Mouse (Mus musculus) embryonic facial prominence, embryonic 14.5 days (tissue): ENCODE data around the gene Dpp4. TPM values are rescaled to one million over a fixed set of nuclear protein-coding genes. Genes with fewer than 3 reads are reported as not detected.

Source experiments
- ATAC-seq: fragments of 200-750 bp; cut with Nextera tagmentation; 2 replicates; pipeline ENCODE4 v1.8.0; 2017; ENCODE audit warnings: low read depth, moderate number of reproducible peaks, moderate TSS enrichment
- DNase-seq: peaks from one replicate; pipeline ENCODE4 v3.0.0-alpha.2; 2015; ENCODE audit warnings: low spot score
- H3K27ac ChIP-seq: fragments of 300-500 bp; sonication (generic); replicated peaks from 2 replicates; pipeline ENCODE4 v1.5.1; 2014; ENCODE audit warnings: low read depth, mild to moderate bottlenecking, low read length, moderate library complexity
- H3K27me3 ChIP-seq: fragments of 300-500 bp; sonication (generic); replicated peaks from 2 replicates; pipeline ENCODE4 v1.6.1; 2014; ENCODE audit warnings: low read length; ENCODE audit not compliant: control insufficient read depth, insufficient read depth
- H3K36me3 ChIP-seq: fragments of 300-500 bp; sonication (generic); 2 replicates; pipeline ENCODE4 v1.6.1; 2014; ENCODE audit warnings: low read length, mixed read lengths; ENCODE audit not compliant: control insufficient read depth, insufficient read depth
- H3K4me1 ChIP-seq: fragments of 300-500 bp; sonication (generic); 2 replicates; pipeline ENCODE4 v1.6.1; 2014; ENCODE audit warnings: antibody characterized with exemption, low read length; ENCODE audit not compliant: control insufficient read depth, insufficient read depth
- H3K4me2 ChIP-seq: fragments of 300-500 bp; sonication (generic); 2 replicates; pipeline ENCODE4 v1.6.1; 2014; ENCODE audit warnings: low read depth, mild to moderate bottlenecking, low read length, moderate library complexity, mixed read lengths
- H3K4me3 ChIP-seq: fragments of 300-500 bp; sonication (generic); 2 replicates; pipeline ENCODE4 v1.5.1; 2014; ENCODE audit warnings: low read depth, mild to moderate bottlenecking, low read length
- H3K9ac ChIP-seq: fragments of 300-500 bp; sonication (generic); 2 replicates; pipeline ENCODE4 v1.6.1; 2014; ENCODE audit warnings: low read depth, mild to moderate bottlenecking, low read length, moderate library complexity, mixed read lengths
- H3K9me3 ChIP-seq: fragments of 300-500 bp; sonication (generic); 2 replicates; pipeline ENCODE4 v1.6.1; 2016; ENCODE audit warnings: low read length; ENCODE audit not compliant: control insufficient read depth
- WGBS: fragments of 180-500 bp; shearing (Covaris S2); extraction: QIAGEN DNeasy Blood & Tissue Kit; methylation state at CpG from one replicate; pipeline ENCODE4 v1.1.7; 2014; 5-methylcytosine and 5-hydroxymethylcytosine counted together
- polyA plus RNA-seq: library from polyadenylated mRNA; unstranded; fragments of >200 nt; fragmentation: Nextera tagmentation; extraction: Ambion mirVana; gene quantifications from 2 replicates; pipeline ENCODE4 v1.2.1, GENCODE M21; 2014

Dpp4 gene
- polyA plus RNA-seq, 1 experiment from 2014 or later = 9.7 TPM

GRCm38 (mm10) chr2:62449692-62450346 lies 37.8 kb upstream of the Dpp4 start:
- Histone ChIP-seq H3K36me3 (no peaks in the 10 kb centered on the region), H3K4me1 (no peaks in the 10 kb centered on the region), H3K9me3 (no peaks in the 10 kb centered on the region), H3K9ac (no peak overlapping the region), H3K27ac (no peak overlapping the region), H3K27me3 (no peaks in the 10 kb centered on the region), H3K4me2 (no peak overlapping the region), H3K4me3 (no peak overlapping the region)
- WGBS = 78% methylated on average over 5 of the region's 5 CpGs
- DNase-seq (no peak), ATAC-seq (no peak)

GRCm38 (mm10) chr2:62440802-62441544 lies 28.9 kb upstream of the Dpp4 start:
- no peaks in the 10 kb centered on the region for H3K36me3 ChIP-seq
- no peaks in the 10 kb centered on the region for H3K9me3 ChIP-seq
- H3K4me2 ChIP-seq = peak overlapping the region; percentile 18; the same call in 1 of the 2 replicates
- H3K9ac ChIP-seq = no peak overlapping the region
- no peaks in the 10 kb centered on the region for H3K4me1 ChIP-seq
- no peak overlapping the region for H3K27ac ChIP-seq
- WGBS = 72% methylated on average over 13 of the region's 13 CpGs
- H3K27me3 ChIP-seq = no peaks in the 10 kb centered on the region
- ATAC-seq (peak; percentile 44; the same call in 1 of the 2 replicates), DNase-seq (peak; percentile 20)
- H3K4me3 ChIP-seq = no peak overlapping the region

DNA sequence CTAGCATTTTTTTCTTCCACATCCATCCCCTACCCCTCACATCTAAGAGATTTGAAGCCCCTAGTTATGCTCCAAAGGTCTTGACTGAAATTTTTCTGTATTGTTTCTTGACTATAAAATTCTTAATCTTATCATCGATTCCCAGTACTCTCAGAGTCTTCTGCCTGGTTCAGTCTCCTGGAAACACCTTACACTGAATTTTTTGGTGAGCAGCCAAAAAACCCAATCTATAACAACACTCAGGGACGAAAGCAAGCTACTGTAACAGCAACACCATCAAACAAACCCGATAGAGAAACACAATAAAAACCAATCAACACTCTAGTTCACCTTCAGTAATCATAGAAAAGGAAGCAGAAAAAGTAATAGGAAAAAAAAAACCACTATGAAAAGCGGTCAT lies 28.1 kb upstream of the Dpp4 start:
- 81% methylated on average over 4 of the region's 4 CpGs for WGBS
- H3K4me2 ChIP-seq = no peak overlapping the region

GRCm38 (mm10) chr2:62431245-62431795 lies 19.3 kb upstream of the Dpp4 start:
- ATAC-seq = no peak

More for the DNA sequence above, 28.1 kb upstream of the Dpp4 start:
- DNase-seq = no peak
- Histone ChIP-seq H3K4me1 (no peaks in the 10 kb centered on the region), H3K27ac (no peak overlapping the region), H3K36me3 (no peaks in the 10 kb centered on the region), H3K27me3 (no peaks in the 10 kb centered on the region), H3K4me3 (no peak overlapping the region), H3K9ac (no peak overlapping the region), H3K9me3 (no peaks in the 10 kb centered on the region)
- ATAC-seq = no peak

GRCm38 (mm10) chr2:62425941-62426340 lies 13.9 kb upstream of the Dpp4 start:
- no peak for DNase-seq
- H3K4me1 ChIP-seq = no peaks in the 10 kb centered on the region

More at GRCm38 (mm10) chr2:62431245-62431795, 19.3 kb upstream of the Dpp4 start:
- no peaks in the 10 kb centered on the region for H3K9me3 ChIP-seq
- no peak overlapping the region for H3K4me2 ChIP-seq
- H3K4me1 ChIP-seq = no peaks in the 10 kb centered on the region
- no peak overlapping the region for H3K9ac ChIP-seq
- no peak overlapping the region for H3K27ac ChIP-seq
- WGBS = 82% methylated on average over 8 of the region's 8 CpGs
- no peaks in the 10 kb centered on the region for H3K27me3 ChIP-seq
- no peak overlapping the region for H3K4me3 ChIP-seq
- no peaks in the 10 kb centered on the region for H3K36me3 ChIP-seq
- DNase-seq = no peak

DNA sequence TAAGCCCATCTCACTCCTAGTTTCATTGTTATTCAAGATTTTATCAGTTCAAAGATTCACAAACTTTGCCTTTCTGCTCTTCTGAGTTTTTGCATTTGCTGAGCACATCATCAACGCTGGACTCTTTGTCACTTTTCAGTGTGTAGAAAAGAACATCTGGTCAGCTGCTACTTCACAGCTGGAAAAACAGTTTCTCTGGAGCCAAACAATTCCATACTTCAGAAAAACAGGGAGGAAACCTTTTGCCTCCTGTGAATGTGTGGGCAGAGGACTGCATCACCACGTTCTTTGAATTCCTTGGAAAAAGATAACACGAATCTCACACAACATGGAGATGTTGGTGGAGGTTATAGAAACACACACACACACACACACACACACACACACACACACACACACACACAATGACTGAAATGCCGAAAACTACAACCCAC lies 11.3 kb upstream of the Dpp4 start:
- H3K4me3 ChIP-seq = no peak overlapping the region
- H3K4me2 ChIP-seq = no peak overlapping the region
- no peaks in the 10 kb centered on the region for H3K27me3 ChIP-seq
- H3K36me3 ChIP-seq = no peaks in the 10 kb centered on the region
- H3K4me1 ChIP-seq = no peaks in the 10 kb centered on the region
- H3K9ac ChIP-seq = no peak overlapping the region
- no peaks in the 10 kb centered on the region for H3K9me3 ChIP-seq
- DNase-seq = peak; percentile 44
- H3K27ac ChIP-seq = 0 out of 2 replicates have a peak overlapping the region, but pooled peaks have one; percentile 21
- ATAC-seq = no peak
- WGBS = 34% methylated on average over 4 of the region's 4 CpGs

More at GRCm38 (mm10) chr2:62425941-62426340, 13.9 kb upstream of the Dpp4 start:
- WGBS = 88% methylated on average over 3 of the region's 3 CpGs
- H3K4me3 ChIP-seq = no peak overlapping the region
- H3K4me2 ChIP-seq = no peak overlapping the region
- H3K27ac ChIP-seq = no peak overlapping the region
- no peak for ATAC-seq
- no peaks in the 10 kb centered on the region for H3K27me3 ChIP-seq
- H3K9ac ChIP-seq = no peak overlapping the region
- H3K9me3 ChIP-seq = no peaks in the 10 kb centered on the region
- no peaks in the 10 kb centered on the region for H3K36me3 ChIP-seq

DNA sequence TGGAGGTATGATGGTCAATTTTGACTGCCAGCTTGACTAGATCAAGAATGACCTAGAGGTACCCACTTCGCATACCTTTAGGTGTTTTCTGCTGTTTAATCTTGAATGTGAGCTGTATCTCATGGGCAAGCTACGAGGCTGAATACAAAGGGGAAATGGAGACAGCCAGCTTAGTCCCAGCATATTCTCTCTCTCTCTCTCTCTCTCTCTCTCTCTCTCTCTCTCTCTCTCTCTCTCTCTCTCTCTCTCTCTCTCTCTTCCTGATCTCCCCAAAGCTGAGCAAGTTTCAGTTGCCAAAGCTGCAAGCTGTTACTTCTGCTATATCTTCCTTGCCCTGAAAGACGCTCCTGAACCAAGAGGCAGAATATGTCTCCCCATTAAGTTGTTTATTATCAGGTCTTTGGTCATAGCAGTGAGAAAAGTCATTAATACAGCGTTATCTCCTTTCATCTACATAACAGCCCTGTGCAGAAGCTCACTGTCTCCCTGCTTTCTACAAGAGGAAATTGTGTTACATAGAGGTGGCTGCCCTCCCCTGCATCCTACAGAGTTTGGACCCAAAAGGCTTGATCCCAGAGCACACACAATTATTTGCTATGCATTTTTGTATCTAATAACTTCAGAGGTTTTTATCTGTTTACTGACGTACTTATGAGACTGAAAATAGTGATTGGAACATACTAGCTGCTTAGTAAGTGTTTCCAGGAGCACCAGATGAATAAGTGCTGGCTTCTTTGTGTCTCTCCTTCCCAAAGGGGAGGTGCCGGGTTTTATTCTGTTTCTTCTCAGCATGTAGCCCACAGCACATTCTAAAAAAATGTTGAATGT lies 10.7 kb upstream of the Dpp4 start:
- no peaks in the 10 kb centered on the region for H3K27me3 ChIP-seq

DNA sequence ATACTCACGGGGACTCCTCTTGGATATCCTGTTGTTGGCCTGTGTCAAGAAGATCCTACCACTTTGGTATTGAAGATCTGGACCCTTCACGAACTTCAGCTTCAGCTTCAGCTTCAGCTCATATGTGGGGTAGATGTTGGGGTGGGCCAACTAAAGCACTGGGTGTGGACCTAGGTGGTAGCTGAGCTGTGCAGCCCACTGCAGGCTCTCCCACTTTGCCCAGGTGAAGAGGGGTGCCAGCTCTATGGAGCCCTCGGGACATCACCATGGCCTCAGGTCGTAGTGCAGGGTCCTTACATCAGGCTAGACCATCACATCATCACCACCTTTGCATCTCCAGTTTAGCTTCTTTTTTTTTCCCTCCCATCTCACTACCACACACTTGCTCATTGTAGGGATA lies 9.2 kb upstream of the Dpp4 start:
- WGBS = 89% methylated on average over 4 of the region's 4 CpGs
- ATAC-seq (no peak), DNase-seq (no peak)
- H3K4me2 ChIP-seq = no peak overlapping the region
- no peaks in the 10 kb centered on the region for H3K36me3 ChIP-seq
- H3K4me1 ChIP-seq = no peaks in the 10 kb centered on the region
- H3K4me3 ChIP-seq = no peak overlapping the region
- H3K9ac ChIP-seq = no peak overlapping the region
- no peaks in the 10 kb centered on the region for H3K9me3 ChIP-seq
- no peak overlapping the region for H3K27ac ChIP-seq
- H3K27me3 ChIP-seq = no peaks in the 10 kb centered on the region

More for the DNA sequence above, 10.7 kb upstream of the Dpp4 start:
- Histone ChIP-seq H3K4me2 (no peak overlapping the region), H3K4me1 (no peaks in the 10 kb centered on the region), H3K4me3 (no peak overlapping the region), H3K36me3 (no peaks in the 10 kb centered on the region), H3K27ac (0 out of 2 replicates have a peak overlapping the region, but pooled peaks have one; percentile 21), H3K9ac (no peak overlapping the region), H3K9me3 (no peaks in the 10 kb centered on the region)
- 65% methylated on average over 6 of the region's 6 CpGs for WGBS
- ATAC-seq = no peak
- DNase-seq = no peak
